Mouse (Mus musculus) CH12.LX (cell line): ENCODE measurements around the gene Slc38a2. TPM values are rescaled to one million over a fixed set of nuclear protein-coding genes. Genes with fewer than 3 reads are reported as not detected.
A peak's percentile ranks its signal among the peaks of the same experiment; 100 is the strongest.

Source experiments
- DNase-seq: peaks from one replicate; pipeline ENCODE4 v3.0.0-alpha.2; 2013; ENCODE audit errors: extremely low read depth
- H3K27ac ChIP-seq: 2 replicates; pipeline ENCODE4 v1.5.1; 2012; ENCODE audit warnings: low read depth, mild to moderate bottlenecking, control low read depth, moderate library complexity; ENCODE audit not compliant: insufficient read depth
- H3K27me3 ChIP-seq: replicated peaks from 2 replicates; pipeline ENCODE3; 2012; ENCODE audit warnings: inconsistent platforms
- H3K36me3 ChIP-seq, 2 experiments: replicated peaks in 1 of 2; 2 replicates each; pipeline versions ENCODE3 to v1.6.1; 2012; ENCODE audit warnings: inconsistent platforms in 1 of 2, low read length in 1 of 2, mild to moderate bottlenecking in 1 of 2, mixed read lengths in 1 of 2, moderate library complexity in 1 of 2; ENCODE audit not compliant: control insufficient read depth in 1 of 2, insufficient read depth in 1 of 2
- H3K4me1 ChIP-seq, 2 experiments: 2 replicates each; pipeline ENCODE4 v1.6.1; 2012; ENCODE audit warnings: inconsistent platforms in 1 of 2, moderate library complexity in 1 of 2; ENCODE audit not compliant: insufficient read depth in 2 of 2, control insufficient read depth in 1 of 2
- H3K4me2 ChIP-seq: 2 replicates; pipeline ENCODE4 v1.6.1; 2012; ENCODE audit warnings: low read depth, mild to moderate bottlenecking, control low read depth; ENCODE audit not compliant: poor library complexity, insufficient read depth, severe bottlenecking
- H3K4me3 ChIP-seq, 3 experiments: fragments of 150-350 bp in 1 of 3; sonication (generic) in 1 of 3; replicated peaks in 1 of 3; 2 replicates each; pipeline versions ENCODE3 to v1.5.1; 2011 to 2012; ENCODE audit warnings: low read depth in 2 of 3, low read length in 2 of 3, mild to moderate bottlenecking in 2 of 3, moderate library complexity in 2 of 3, control low read depth in 1 of 3, improper control_type of control experiment in 1 of 3, inconsistent platforms in 1 of 3, mixed read lengths in 1 of 3; ENCODE audit not compliant: poor library complexity in 1 of 3
- H3K79me2 ChIP-seq: replicated peaks from 2 replicates; pipeline ENCODE4 v1.6.1; 2012; ENCODE audit warnings: mild to moderate bottlenecking, moderate library complexity; ENCODE audit not compliant: control insufficient read depth, poor library complexity, insufficient read depth, severe bottlenecking; ENCODE audit errors: extremely low read depth
- H3K9ac ChIP-seq: 2 replicates; pipeline ENCODE4 v1.6.1; 2012; ENCODE audit warnings: low read depth, mild to moderate bottlenecking, control low read depth, moderate library complexity; ENCODE audit not compliant: insufficient read depth
- H3K9me3 ChIP-seq: replicated peaks from 2 replicates; pipeline ENCODE3; 2012; ENCODE audit warnings: low read length, inconsistent platforms, mixed read lengths
- BHLHE40 ChIP-seq: IDR thresholded peaks from 2 replicates; pipeline ENCODE4 v1.6.1; 2011; ENCODE audit warnings: mild to moderate bottlenecking, low read depth, low read length, improper control_type of control experiment
- CHD1 ChIP-seq: IDR thresholded peaks from 2 replicates; pipeline ENCODE4 v1.6.1; 2012; ENCODE audit warnings: low read depth, low read length, improper control_type of control experiment, inconsistent platforms
- CTCF ChIP-seq, 2 experiments: IDR thresholded peaks in 1 of 2; conservative IDR thresholded peaks in 1 of 2; 2 replicates each; pipeline ENCODE4 v1.5.1; 2011 to 2012; ENCODE audit warnings: low read depth in 2 of 2, low read length in 2 of 2, improper control_type of control experiment in 1 of 2, inconsistent platforms in 1 of 2, mild to moderate bottlenecking in 1 of 2, moderate library complexity in 1 of 2
- ELF1 ChIP-seq: IDR thresholded peaks from 2 replicates; pipeline ENCODE4 v1.6.1; 2014; ENCODE audit warnings: low read depth, mild to moderate bottlenecking, inconsistent platforms, low read length, improper control_type of control experiment
- ETS1 ChIP-seq: conservative IDR thresholded peaks from 2 replicates; pipeline ENCODE4 v1.6.1; 2012; ENCODE audit warnings: low read depth, mild to moderate bottlenecking, inconsistent platforms, low read length, improper control_type of control experiment, moderate library complexity
- HCFC1 ChIP-seq: IDR thresholded peaks from 2 replicates; pipeline ENCODE4 v1.6.1; 2012; ENCODE audit warnings: low read depth, mild to moderate bottlenecking, inconsistent platforms, low read length, improper control_type of control experiment
- IRF4 ChIP-seq: IDR thresholded peaks from 2 replicates; pipeline ENCODE4 v1.6.1; 2014; ENCODE audit warnings: low read depth, mild to moderate bottlenecking, inconsistent platforms, low read length, improper control_type of control experiment
- JUN ChIP-seq: IDR thresholded peaks from 2 replicates; pipeline ENCODE4 v1.6.1; 2011; ENCODE audit warnings: low read depth, mild to moderate bottlenecking, low read length, improper control_type of control experiment, moderate library complexity; ENCODE audit not compliant: insufficient read depth
- KAT2A ChIP-seq: IDR thresholded peaks from 2 replicates; pipeline ENCODE4 v1.6.1; 2012; ENCODE audit warnings: low read length, improper control_type of control experiment, inconsistent platforms; ENCODE audit not compliant: insufficient replicate concordance
- MAX ChIP-seq: IDR thresholded peaks from 2 replicates; pipeline ENCODE4 v1.6.1; 2011; ENCODE audit warnings: low read length, improper control_type of control experiment
- MAZ ChIP-seq: IDR thresholded peaks from 2 replicates; pipeline ENCODE4 v1.6.1; 2012; ENCODE audit warnings: low read depth, mild to moderate bottlenecking, inconsistent platforms, low read length, improper control_type of control experiment, moderate library complexity
- MEF2A ChIP-seq: IDR thresholded peaks from 2 replicates; pipeline ENCODE4 v1.6.1; 2014; ENCODE audit warnings: low read depth, mild to moderate bottlenecking, inconsistent platforms, low read length, improper control_type of control experiment, borderline replicate concordance
- MXI1 ChIP-seq: IDR thresholded peaks from 2 replicates; pipeline ENCODE4 v1.6.1; 2011; ENCODE audit warnings: mild to moderate bottlenecking, low read depth, low read length, improper control_type of control experiment
- MYC ChIP-seq: IDR thresholded peaks from 2 replicates; pipeline ENCODE4 v1.6.1; 2011; ENCODE audit warnings: low read depth, mild to moderate bottlenecking, improper control_type of control experiment, low read length
- NELFE ChIP-seq: IDR thresholded peaks from 2 replicates; pipeline ENCODE4 v1.6.1; 2011; ENCODE audit warnings: low read depth, low read length, improper control_type of control experiment
- POLR2A ChIP-seq: IDR thresholded peaks from 2 replicates; pipeline ENCODE4 v1.6.1; 2011; ENCODE audit warnings: low read depth, mild to moderate bottlenecking, improper control_type of control experiment, low read length
- POLR2AphosphoS2 ChIP-seq: IDR thresholded peaks from 2 replicates; pipeline ENCODE4 v1.6.1; 2011; ENCODE audit warnings: low read depth, low read length, improper control_type of control experiment
- RAD21 ChIP-seq: IDR thresholded peaks from 2 replicates; pipeline ENCODE4 v1.6.1; 2011; ENCODE audit warnings: low read depth, mild to moderate bottlenecking, low read length, improper control_type of control experiment, moderate library complexity
- RCOR1 ChIP-seq: conservative IDR thresholded peaks from 2 replicates; pipeline ENCODE4 v1.6.1; 2012; ENCODE audit warnings: low read depth, mild to moderate bottlenecking, inconsistent platforms, low read length, improper control_type of control experiment
- SIN3A ChIP-seq: IDR thresholded peaks from 2 replicates; pipeline ENCODE4 v1.6.1; 2012; ENCODE audit warnings: low read length, improper control_type of control experiment, inconsistent platforms
- SMC3 ChIP-seq: IDR thresholded peaks from 2 replicates; pipeline ENCODE4 v1.6.1; 2011; ENCODE audit warnings: low read depth, low read length, improper control_type of control experiment
- TBP ChIP-seq: conservative IDR thresholded peaks from 2 replicates; pipeline ENCODE4 v1.6.1; 2011; ENCODE audit warnings: low read depth, low read length, improper control_type of control experiment
- TCF12 ChIP-seq: IDR thresholded peaks from 2 replicates; pipeline ENCODE4 v1.6.1; 2014; ENCODE audit warnings: low read depth, mild to moderate bottlenecking, inconsistent platforms, low read length, improper control_type of control experiment
- USF1 ChIP-seq: IDR thresholded peaks from 2 replicates; pipeline ENCODE4 v1.6.1; 2014; ENCODE audit warnings: low read depth, mild to moderate bottlenecking, inconsistent platforms, low read length, improper control_type of control experiment
- ZMIZ1 ChIP-seq: IDR thresholded peaks from 2 replicates; pipeline ENCODE4 v1.6.1; 2012; ENCODE audit warnings: low read depth, mild to moderate bottlenecking, inconsistent platforms, low read length, improper control_type of control experiment
- ZNF384 ChIP-seq: IDR thresholded peaks from 2 replicates; pipeline ENCODE4 v1.6.1; 2012; ENCODE audit warnings: low read depth, low read length, improper control_type of control experiment, inconsistent platforms
- dilution Hi-C: fragments of 300-500 bp; cut with MboI; formaldehyde crosslinking; loops from 2 replicates; pipeline ENCODE4 v1.14.3; 2020; ENCODE audit warnings: low sequenced_read_pairs; ENCODE audit not compliant: extremely low pct_unique_long_range_greater_than_20kb, extremely low pct_ligation_motif_present
- in situ Hi-C: fragments of 300-500 bp; cut with MboI; formaldehyde crosslinking; loops from 3 replicates; pipeline ENCODE4 v1.14.3; 2019; ENCODE audit warnings: low sequenced_read_pairs, low pct_ligation_motif_present, low pct_unique_long_range_greater_than_20kb, mixed read lengths
- polyA plus RNA-seq: library from polyadenylated mRNA; unstranded; fragments of >175 nt; gene quantifications from 2 replicates; pipeline ENCODE4 v1.2.1, GENCODE M21; 2012; ENCODE audit warnings: low read depth; ENCODE audit not compliant: insufficient read length
- total RNA-seq, 2 experiments: library from RNA; depleted of rRNA; stranded (reverse); fragments of 300-350 nt in 1 of 2; fragments of >200 nt in 1 of 2; gene quantifications; 2 replicates each; pipeline ENCODE4 v1.2.3; 2012 to 2014

Slc38a2 gene
- total RNA-seq (2012; rRNA removed) (35.5 and 41.4 TPM in 2 replicates), total RNA-seq (2014; rRNA removed) (53.6 and 59.3 TPM in 2 replicates), polyA plus RNA-seq (57.5 and 70.5 TPM in 2 replicates)

- Histone ChIP-seq H3K27ac (peak within 1 kb of the TSS; percentile 77), H3K27me3 (peaks cover 9% of the 10 kb centered on the region), H3K4me2 (peak within 1 kb of the TSS; percentile 90), H3K9ac (peak within 1 kb of the TSS; percentile 100), H3K4me1 (peaks cover 2 to 25% of the 10 kb centered on the region in 2 experiments; a peak in 3 of 4 replicates), H3K4me3 (peak within 1 kb of the TSS; percentile 82 to 89 (median 87)), H3K79me2 (peaks cover 38% of the 10 kb centered on the region), H3K9me3 (no peaks in the 10 kb centered on the region), H3K36me3 (peaks cover 26 to 38% of the 10 kb centered on the region in 2 experiments)
- TF ChIP-seq MAX (peak; percentile 32; the same call in 1 of the 2 replicates), CHD1 (peak; percentile 68; the same call in 1 of the 2 replicates), MEF2A (0 out of 2 replicates have a peak, but pooled peaks have one; percentile 21), IRF4 (0 out of 2 replicates have a peak, but pooled peaks have one; percentile 32), MYC (peak; percentile 90), TBP (peak; percentile 92), BHLHE40 (peak; percentile 93), NELFE (peak; percentile 98), CTCF (conservative IDR thresholded peaks at IDR 0.05 in 1 of 2, IDR thresholded peaks at IDR 0.05 in 1 of 2; ENCODE audit: low read depth in 2 of 2, low read length in 2 of 2) (peak in 1 of 2 experiments; percentile 38; a peak in 1 of 4 replicates), USF1 (no peak), SMC3 (peak; percentile 30; the same call in 1 of the 2 replicates), ELF1 (no peak), ETS1 (no peak), ZMIZ1 (peak; percentile 96), JUN (no peak), KAT2A (no peak), ZNF384 (peak; percentile 15; the same call in 1 of the 2 replicates), POLR2AphosphoS2 (peak; percentile 86; the same call in 1 of the 2 replicates), POLR2A (peak; percentile 98), SIN3A (peak; percentile 74; the same call in 1 of the 2 replicates), MXI1 (peak; percentile 81), RCOR1 (no peak), MAZ (0 out of 2 replicates have a peak, but pooled peaks have one; percentile 53), HCFC1 (no peak; the same call in 1 of the 2 replicates), RAD21 (peak; percentile 39), TCF12 (peak; percentile 73)
- dilution Hi-C loops, result no loop called here
- in situ Hi-C loops, result loop anchor here (25.0 kb wide), 1 partner anchor 237 kb away; no protein-coding TSS in a partner anchor
- DNase-seq, result peak; percentile 68
Measured at GRCm38 (mm10) chr15:96699521-96700511, at the start of gene Slc38a2. Gene Slc38a2, minus strand, starts transcription at chr15:96699730.
